Mouse (Mus musculus): ENCODE data around the gene Yy1.

- TF ChIP-seq CTCF (IDR thresholded peaks at IDR 0.05; ENCODE audit: low read depth, low read length) (0 out of 2 replicates have a peak, but pooled peaks have one; percentile 45), GATA1 (IDR thresholded peaks at IDR 0.05; ENCODE audit: borderline replicate concordance, low read length) (no peak), TAL1 (conservative IDR thresholded peaks at IDR 0.05; ENCODE audit: low read depth, low read length) (no peak)
Observed at GRCm38 (mm10) chr12:108757717-108758257, 35.0 kb upstream of the Yy1 start.

Measured in G1E (cell line).